Mouse (Mus musculus) midbrain, embryonic 12.5 days (tissue): ENCODE data around the gene Gm20894. TPM values are rescaled to one million over a fixed set of nuclear protein-coding genes. Genes with fewer than 3 reads are reported as not detected.
"Not testable (repeated sequence)": the region's sequence is repeated elsewhere in the genome, so short reads cannot be mapped to it uniquely, and the experiment has no call there.

Source experiments
- ATAC-seq: fragments of 200-750 bp; cut with Nextera tagmentation; 2 replicates; pipeline ENCODE4 v1.8.0; 2017; ENCODE audit warnings: low read depth, moderate TSS enrichment, moderate library complexity; ENCODE audit not compliant: low FRiP score
- H3K27ac ChIP-seq: fragments of 300-500 bp; sonication (generic); replicated peaks from 2 replicates; pipeline ENCODE4 v1.5.1; 2016; ENCODE audit warnings: mild to moderate bottlenecking
- H3K27me3 ChIP-seq: fragments of 300-500 bp; sonication (generic); 2 replicates; pipeline ENCODE4 v1.6.1; 2016; ENCODE audit warnings: mild to moderate bottlenecking
- H3K36me3 ChIP-seq: fragments of 300-500 bp; sonication (generic); 2 replicates; pipeline ENCODE4 v1.6.1; 2016
- H3K4me1 ChIP-seq: fragments of 300-500 bp; sonication (generic); 2 replicates; pipeline ENCODE4 v1.6.1; 2016
- H3K4me2 ChIP-seq: fragments of 300-500 bp; sonication (generic); replicated peaks from 2 replicates; pipeline ENCODE4 v1.6.1; 2016; ENCODE audit warnings: mild to moderate bottlenecking, moderate library complexity
- H3K4me3 ChIP-seq: fragments of 300-500 bp; sonication (generic); 2 replicates; pipeline ENCODE4 v1.5.1; 2016; ENCODE audit warnings: mild to moderate bottlenecking
- H3K9ac ChIP-seq: fragments of 300-500 bp; sonication (generic); replicated peaks from 2 replicates; pipeline ENCODE4 v1.6.1; 2016; ENCODE audit warnings: mild to moderate bottlenecking, moderate library complexity
- H3K9me3 ChIP-seq: fragments of 300-500 bp; sonication (generic); 2 replicates; pipeline ENCODE4 v1.6.1; 2016; ENCODE audit warnings: mild to moderate bottlenecking
- WGBS: fragments of 180-500 bp; shearing (Covaris S2); methylation state at CpG from one replicate; pipeline ENCODE4 v1.1.7; 2016; 5-methylcytosine and 5-hydroxymethylcytosine counted together
- polyA plus RNA-seq: library from polyadenylated mRNA; unstranded; fragments of >200 nt; fragmentation: Nextera tagmentation; extraction: Ambion mirVana; gene quantifications from 2 replicates; pipeline ENCODE4 v1.2.1, GENCODE M21; 2016

Gm20894 gene
- polyA plus RNA-seq, result not detected in 2 replicates

GRCm38 (mm10) chrY:28271412-28271811 is at the start of gene Gm20894:
Gene Gm20894, minus strand, starts transcription at chrY:28271512.
- not testable (repeated sequence) for H3K4me1 ChIP-seq, ATAC-seq, H3K27ac ChIP-seq, H3K9ac ChIP-seq, H3K27me3 ChIP-seq, H3K9me3 ChIP-seq, H3K4me3 ChIP-seq, H3K36me3 ChIP-seq, H3K4me2 ChIP-seq
- no CpG with 5 or more reads among the region's 5 CpGs for WGBS
